Mouse (Mus musculus): ENCODE results near the gene Hdac11.

The Hdac11 gene

GRCm38 (mm10) chr6:91137343-91137956, 19.0 kb upstream of the Hdac11 start:
- DNase-seq (ENCODE audit: low spot score in 2 of 2), result no peak

- peak; percentile 68 to 77 for DNase-seq (ENCODE audit: low spot score in 2 of 2)
These were observed 16.6 kb upstream of the Hdac11 start for GRCm38 (mm10) chr6:91139846-91140245.

- no peak for DNase-seq (ENCODE audit: low spot score in 2 of 2)
These were observed 11.4 kb upstream of the Hdac11 start for GRCm38 (mm10) chr6:91145056-91145455.

- no peak for DNase-seq (ENCODE audit: low spot score in 2 of 2)
These were observed 10.9 kb upstream of the Hdac11 start for GRCm38 (mm10) chr6:91145572-91145971.

- no peak for DNase-seq (ENCODE audit: low spot score in 2 of 2)
These were observed 9.9 kb upstream of the Hdac11 start for GRCm38 (mm10) chr6:91146443-91147151.

- DNase-seq (ENCODE audit: low spot score in 2 of 2), result no peak
These were observed 9.2 kb upstream of the Hdac11 start for GRCm38 (mm10) chr6:91147152-91147770.

- no peak for DNase-seq (ENCODE audit: low spot score in 2 of 2)
These were observed 3.4 kb upstream of the Hdac11 start for GRCm38 (mm10) chr6:91152892-91153548.

- DNase-seq (ENCODE audit: low spot score in 2 of 2), result peak; percentile 78 to 84
These were observed 2.9 kb upstream of the Hdac11 start for GRCm38 (mm10) chr6:91153549-91154064.

GRCm38 (mm10) chr6:91154685-91155084, 1.8 kb upstream of the Hdac11 start:
- no peak for DNase-seq (ENCODE audit: low spot score in 2 of 2)

- no peak for DNase-seq (ENCODE audit: low spot score in 2 of 2)
These were observed 1.2 kb upstream of the Hdac11 start for GRCm38 (mm10) chr6:91155286-91155685.

- no peak for DNase-seq (ENCODE audit: low spot score in 2 of 2)
These were observed 403 bp upstream of the Hdac11 start for GRCm38 (mm10) chr6:91156062-91156461.

- DNase-seq (ENCODE audit: low spot score in 2 of 2), result no peak
These were observed 739 bp downstream of the Hdac11 start for GRCm38 (mm10) chr6:91157237-91157570.

GRCm38 (mm10) chr6:91159047-91159446, 2.6 kb downstream of the Hdac11 start:
- no peak for DNase-seq (ENCODE audit: low spot score in 2 of 2)

- peak; percentile 33 to 62 for DNase-seq (ENCODE audit: low spot score in 2 of 2)
These were observed 3.9 kb downstream of the Hdac11 start for GRCm38 (mm10) chr6:91160399-91160798.

- no peak for DNase-seq (ENCODE audit: low spot score in 2 of 2)
These were observed 4.5 kb downstream of the Hdac11 start for GRCm38 (mm10) chr6:91160976-91161375.

- no peak for DNase-seq (ENCODE audit: low spot score in 2 of 2)
These were observed 5.2 kb downstream of the Hdac11 start for GRCm38 (mm10) chr6:91161506-91162235.

GRCm38 (mm10) chr6:91162314-91162713, 5.8 kb downstream of the Hdac11 start:
- DNase-seq (ENCODE audit: low spot score in 2 of 2), result no peak

- DNase-seq (ENCODE audit: low spot score in 2 of 2), result no peak
These were observed 6.9 kb downstream of the Hdac11 start for GRCm38 (mm10) chr6:91163195-91163911.

- DNase-seq (ENCODE audit: low spot score in 2 of 2), result no peak
These were observed 8.1 kb downstream of the Hdac11 start for GRCm38 (mm10) chr6:91164584-91164983.

GRCm38 (mm10) chr6:91165210-91165609, 8.7 kb downstream of the Hdac11 start:
- peak; percentile 78 to 88 for DNase-seq (ENCODE audit: low spot score in 2 of 2)

- DNase-seq (ENCODE audit: low spot score in 2 of 2), result no peak
These were observed 11.4 kb downstream of the Hdac11 start for GRCm38 (mm10) chr6:91167828-91168227.

Measured in frontal cortex, postnatal 36 days (tissue).